Mouse (Mus musculus): ENCODE measurements around the gene Fam172a.

The Fam172a gene

DNA sequence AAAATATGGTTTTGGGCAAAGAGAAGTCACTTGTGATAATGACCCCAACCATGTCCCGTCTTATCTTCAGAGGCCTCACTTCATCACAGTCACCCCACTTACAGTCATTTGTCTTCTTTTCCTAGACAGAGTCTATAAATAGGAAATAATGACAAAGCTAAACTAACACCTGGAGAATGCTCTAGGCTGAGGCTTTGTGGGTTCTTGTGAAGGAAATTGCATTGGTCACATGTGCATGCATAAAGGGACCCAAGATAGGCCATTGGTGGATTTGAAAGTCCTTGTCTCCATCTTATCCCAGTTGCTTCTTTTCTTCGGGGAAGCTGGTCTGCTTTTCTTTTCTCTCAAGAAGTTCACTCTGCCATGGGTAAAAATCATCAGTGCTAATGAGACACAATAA is 400.5 kb downstream of the Fam172a start:
- no peak for DNase-seq (ENCODE audit: low read depth)

DNA sequence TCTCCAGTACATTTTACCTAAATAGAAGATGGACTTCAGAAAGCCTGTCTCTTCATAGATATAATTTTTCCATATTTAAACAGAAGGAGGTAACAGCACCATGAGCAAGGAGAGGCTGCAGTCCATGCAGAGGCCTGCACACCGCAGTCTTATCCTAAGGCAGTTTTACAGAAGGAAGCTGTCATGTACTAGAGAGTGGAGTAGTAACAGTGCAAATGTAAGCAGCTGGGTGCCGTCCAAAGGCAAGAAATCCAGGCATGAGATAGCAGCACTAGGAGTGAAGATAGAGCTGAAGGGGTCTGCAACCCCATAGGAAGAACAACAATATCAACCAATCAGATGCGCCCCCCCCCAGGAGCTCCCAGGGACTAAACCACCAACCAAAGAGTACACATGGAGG is 403.0 kb downstream of the Fam172a start:
- DNase-seq (ENCODE audit: low read depth): no peak

DNA sequence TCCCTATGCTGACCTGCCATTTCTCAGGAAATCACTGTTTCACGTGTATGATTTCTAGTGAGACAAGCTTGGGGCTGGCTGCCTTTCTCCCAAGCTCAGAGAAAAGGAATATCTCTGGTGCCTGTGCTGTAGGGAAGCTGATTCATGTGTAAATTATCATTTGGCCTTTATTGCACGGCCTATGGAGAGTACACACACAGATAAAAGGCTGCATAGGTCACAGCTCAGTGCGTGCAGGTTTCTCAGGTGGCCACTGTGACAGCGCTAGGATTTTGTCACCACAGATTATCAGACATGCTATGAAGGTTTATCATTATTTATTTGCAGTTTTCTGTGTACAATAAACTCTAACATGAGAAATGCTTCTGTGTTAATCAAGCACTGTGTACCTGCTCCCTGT is 408.8 kb downstream of the Fam172a start:
- no peak for DNase-seq (ENCODE audit: low read depth)

DNA sequence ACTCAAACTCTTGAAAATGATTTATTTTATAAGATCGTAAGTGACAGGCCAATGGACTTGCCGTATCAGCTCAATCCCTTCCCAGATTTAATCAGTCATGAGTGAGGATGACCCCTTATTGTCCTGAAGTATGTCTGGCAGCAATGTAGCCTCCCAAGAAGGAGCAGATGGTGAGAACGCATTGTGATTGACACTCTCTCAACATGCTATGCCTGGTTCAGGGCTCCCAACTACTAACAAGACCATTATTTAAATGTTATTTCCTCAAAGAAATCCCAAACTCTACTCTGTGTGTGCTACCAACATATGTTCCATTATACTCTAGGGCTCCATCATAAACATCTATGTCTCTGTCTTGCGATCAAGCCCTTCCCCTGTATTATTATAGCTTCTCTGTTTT is 412.1 kb downstream of the Fam172a start:
- no peak for DNase-seq (ENCODE audit: low read depth)

DNA sequence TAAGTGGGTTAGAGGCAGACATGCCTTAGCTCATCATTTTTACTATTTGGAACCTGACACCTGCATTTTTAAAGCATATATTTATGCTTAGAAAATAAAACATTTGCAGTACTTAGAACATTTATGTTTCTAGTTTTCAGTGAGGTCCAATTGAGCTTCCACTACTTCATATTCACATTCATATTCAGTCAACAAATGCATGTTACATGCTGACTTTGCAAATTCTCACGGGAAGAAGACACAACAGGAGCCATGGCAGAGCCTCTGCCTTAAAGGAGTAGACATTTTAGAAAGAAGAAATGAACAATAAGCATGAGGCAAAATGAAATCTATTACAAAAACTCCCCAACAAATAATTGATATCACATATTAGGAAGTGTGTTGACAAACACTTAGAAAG is 416.9 kb downstream of the Fam172a start:
- DNase-seq (ENCODE audit: low read depth): no peak

DNA sequence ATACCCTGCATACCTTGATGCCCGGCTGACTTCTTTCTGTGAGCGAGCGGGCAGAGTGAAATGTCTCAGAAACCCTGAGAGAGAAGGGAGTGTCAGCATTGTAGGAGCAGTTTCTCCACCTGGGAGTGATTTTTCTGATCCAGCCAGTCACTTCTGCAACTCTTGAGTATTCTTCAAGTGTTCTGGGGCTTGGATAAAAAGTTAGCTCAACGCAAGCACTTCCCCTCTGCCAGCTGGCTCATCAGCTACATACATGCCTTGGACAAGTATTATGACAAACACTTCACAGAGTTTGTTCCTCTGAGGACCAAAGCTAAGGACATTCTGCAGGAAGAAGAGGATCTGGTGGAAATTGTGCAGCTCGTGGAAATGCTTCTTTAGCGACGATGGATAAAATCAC is 420.2 kb downstream of the Fam172a start:
- DNase-seq (ENCODE audit: low read depth): no peak

DNA sequence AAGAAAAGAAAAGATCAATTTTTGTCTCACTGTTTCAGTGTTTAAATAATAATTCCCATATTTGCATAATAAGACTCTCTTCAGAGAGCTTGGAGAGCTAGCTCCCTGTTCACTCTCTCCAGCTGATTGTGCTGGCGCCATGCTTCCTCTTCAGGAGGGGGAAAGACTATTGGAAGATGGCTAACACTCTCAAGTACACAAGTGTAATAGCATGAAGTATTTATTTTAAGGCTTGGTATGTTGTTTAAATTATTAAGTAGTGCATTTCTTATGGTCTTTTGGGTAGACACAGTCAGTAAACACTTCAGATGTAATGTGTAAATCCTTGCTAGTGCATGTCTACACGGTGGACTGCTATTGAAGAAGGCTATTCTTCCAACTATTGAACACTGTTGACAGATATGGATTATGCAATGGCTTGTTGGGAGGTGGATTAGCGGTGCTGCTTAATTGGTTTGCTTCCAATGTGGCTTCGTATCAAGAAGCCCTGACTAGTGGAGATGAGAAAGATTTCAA is 422.1 kb downstream of the Fam172a start:
- DNase-seq (ENCODE audit: low read depth): no peak

DNA sequence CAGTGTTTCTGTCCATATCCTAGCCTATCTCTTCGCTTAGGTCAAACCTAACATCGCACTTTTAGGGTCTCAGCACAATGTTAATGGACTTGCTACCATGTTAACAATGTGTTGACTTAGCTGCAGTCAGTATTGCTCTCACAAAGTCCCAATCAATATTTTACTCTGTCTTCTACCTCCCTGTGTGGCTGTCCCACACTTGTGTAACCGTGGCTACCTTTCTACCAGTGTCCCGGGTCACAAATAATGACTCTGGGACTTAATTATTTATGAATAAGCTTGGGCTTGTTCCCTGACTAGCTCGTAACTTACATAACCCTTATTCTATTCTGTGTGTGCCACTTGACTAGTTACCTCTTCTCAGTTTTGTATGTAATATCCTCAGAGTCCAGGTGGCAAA is 455.6 kb downstream of the Fam172a start:
- no peak for DNase-seq (ENCODE audit: low read depth)

DNA sequence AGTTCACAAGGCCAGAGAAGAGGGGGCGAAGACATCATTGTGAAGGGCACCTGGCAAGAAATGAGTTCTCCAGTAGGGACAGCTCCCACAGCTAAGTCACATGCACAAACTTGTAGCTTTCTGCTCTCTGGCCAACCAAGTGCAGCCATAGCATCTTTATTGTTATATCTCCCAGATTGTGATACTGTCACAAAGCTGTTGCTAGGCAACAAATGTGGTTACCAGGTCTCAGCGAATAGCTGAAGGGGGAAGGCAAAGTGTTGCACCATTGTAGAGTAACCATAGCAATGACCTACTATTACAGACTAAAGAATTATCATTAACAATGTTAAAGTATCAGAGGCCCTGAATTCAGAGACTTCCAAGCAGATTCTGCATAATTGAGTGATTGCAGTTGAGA is 460.3 kb downstream of the Fam172a start:
- no peak for DNase-seq (ENCODE audit: low read depth)

DNA sequence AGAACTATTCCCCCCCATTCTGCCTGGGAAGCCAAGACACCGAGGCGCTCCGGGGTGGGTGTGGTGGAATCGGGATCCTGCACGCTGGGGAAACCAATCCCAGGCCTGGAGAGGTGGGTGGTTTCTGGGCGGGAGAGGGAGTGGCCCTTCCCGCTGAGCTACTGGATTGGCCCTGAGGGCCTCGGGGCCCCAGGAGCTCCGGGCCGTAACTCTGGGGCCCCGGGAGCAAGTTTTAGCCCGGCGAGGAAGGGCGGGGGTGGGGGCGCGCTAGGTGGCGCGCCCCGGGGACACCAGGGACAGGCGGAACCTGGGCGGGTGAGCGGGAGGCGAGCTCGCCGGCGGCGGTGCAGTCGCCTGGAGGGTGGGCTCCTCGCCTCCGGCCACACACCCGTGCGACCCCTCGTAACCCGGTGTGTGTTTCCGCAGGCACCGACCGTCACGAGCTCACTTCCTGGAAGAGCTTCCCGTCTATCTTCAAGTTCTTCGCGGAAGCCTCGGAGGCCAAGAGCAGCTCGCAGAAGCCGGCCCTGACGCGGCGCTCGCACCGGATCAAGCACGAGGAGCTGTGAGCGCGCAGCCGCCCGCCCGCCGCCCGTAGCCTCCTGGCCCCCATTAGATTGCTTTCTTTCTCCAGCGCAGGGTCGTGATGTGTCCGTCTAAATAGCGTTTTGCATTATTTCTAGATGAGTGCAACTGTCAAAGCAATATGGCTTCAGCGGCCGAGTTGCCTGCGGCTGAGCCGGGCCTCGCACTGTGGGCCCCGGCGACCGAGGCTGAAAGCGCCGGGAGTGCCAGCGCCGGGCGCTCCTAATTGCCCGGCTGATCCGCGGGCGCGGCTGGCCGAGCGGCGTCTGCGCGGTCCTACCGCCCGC is 461.5 kb downstream of the Fam172a start:
- peak; percentile 43 for DNase-seq (ENCODE audit: low read depth)

DNA sequence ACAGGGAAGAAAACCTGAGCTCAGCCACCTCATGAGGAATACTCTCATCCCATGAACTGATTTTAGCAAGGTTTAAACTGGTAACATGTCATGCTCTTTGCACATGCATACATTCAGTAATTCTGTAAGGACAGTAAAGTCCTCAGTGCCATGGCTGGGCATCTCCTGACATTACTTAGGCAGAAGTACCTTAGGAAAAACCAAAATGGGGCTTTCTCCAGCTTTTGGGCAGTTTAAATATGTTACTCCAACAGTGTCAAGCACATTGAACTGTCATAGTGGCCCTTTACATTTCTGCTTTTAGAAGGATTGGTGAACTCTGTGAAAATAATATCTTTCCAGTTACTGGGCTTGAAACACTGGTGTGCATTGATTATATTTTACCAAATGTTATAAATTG is 463.1 kb downstream of the Fam172a start:
- no peak for DNase-seq (ENCODE audit: low read depth)

DNA sequence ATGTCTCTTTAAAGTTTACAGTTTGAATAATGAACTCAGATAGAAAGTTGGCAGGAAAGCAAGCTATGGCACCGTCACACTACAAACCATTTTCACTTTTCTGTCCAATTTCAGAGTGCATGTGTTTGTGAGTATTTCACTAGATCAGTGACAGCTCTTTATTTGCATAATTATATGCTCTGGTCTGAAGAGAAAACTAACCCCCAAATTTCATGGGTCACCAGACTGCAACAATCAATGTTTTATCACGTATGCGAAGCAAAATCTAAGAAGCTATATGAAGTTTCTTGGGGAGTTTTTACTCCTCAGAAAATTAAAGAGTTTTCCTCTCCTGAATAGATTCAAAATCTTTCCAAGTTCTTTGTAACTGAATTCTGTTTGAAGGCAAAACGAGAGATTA is 466.3 kb downstream of the Fam172a start:
- no peak for DNase-seq (ENCODE audit: low read depth)

DNA sequence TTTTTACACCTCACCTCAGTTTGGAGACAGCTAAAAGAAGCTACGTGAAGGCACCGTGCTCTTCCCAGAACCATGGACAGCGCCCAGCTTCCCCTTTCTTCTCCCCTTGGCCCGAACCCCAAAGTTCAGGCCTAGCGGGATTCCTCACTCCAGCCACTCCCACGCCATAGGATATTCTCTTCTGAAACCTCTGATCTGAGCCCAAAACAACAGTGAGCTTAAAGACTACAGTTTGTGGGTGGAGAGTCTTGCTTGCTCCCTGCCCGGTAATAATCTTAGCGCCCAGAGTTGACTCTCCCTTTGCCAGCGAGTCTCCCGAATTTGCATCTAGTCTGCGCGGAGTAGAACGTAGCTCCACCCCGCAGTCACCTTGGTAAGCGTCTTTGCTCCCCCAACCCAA is 469.5 kb downstream of the Fam172a start:
- DNase-seq (ENCODE audit: low read depth): no peak

DNA sequence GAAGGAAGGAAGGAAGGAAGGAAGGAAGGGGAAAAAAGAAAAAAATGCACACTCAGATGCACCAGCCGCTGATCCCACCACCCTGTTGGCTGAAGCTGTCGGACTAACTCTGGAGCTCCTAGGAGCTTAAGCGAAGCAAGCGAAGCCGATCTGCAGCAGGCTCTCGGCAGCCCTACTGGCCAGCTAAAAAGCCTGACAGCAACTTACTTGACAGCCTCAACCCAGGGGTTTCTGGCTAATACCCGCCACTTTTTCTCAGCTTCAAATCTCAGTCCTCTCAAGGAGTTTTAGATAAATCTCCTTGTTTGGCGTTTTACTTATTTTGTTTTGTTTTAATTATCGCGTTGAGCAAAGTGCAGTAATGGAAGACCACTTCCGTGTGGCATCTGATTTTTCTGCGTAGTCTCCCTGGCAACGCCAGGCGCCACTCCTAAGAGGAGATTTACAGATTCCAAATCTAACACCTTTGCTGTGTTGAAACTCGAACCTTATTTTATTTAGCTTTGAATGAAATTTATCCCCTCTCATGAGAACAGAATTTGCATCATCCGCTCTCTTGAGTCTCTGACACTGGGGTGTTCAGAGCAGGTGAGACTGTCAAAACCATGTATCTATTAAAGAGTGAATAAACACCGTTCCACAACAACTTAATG is 470.3 kb downstream of the Fam172a start:
- no peak for DNase-seq (ENCODE audit: low read depth)

DNA sequence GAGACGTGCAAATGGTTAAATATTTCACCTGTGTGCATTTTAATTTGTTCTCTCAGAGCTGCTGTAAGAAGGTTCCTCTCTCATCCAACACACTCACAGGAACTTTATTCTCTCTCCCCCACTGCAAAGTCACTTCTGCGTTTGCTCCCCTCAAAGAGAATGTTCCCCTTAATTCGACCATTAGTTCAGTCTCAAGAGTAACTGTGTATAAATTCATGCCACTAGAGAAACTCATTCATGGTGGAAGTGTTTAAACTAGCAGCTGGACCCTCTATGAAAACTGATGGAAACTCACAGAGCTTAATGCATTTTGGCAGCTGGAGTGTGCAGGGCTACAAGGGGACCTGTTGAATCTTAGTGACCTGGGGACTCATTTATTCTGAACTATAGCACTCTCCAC is 471.0 kb downstream of the Fam172a start:
- no peak for DNase-seq (ENCODE audit: low read depth)

DNA sequence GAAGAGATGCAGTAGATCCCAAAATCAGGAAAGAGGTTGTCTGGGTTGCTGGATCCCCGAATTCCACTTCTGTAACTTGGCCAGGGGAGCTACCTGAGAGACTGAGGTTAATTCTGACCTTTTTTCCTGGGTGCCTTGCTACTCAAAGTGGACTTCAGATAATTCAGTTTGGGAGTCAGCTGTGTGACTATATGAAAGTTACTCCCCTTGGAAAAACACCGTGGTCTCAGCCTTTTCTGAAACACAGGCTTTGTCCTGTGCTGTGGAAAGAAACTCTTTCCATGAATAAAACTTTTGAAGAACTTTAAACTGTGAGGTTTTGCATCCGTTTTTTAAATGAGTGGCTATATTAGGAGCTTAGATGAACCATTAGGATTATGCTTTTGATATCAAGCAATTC is 472.4 kb downstream of the Fam172a start:
- DNase-seq (ENCODE audit: low read depth): no peak

DNA sequence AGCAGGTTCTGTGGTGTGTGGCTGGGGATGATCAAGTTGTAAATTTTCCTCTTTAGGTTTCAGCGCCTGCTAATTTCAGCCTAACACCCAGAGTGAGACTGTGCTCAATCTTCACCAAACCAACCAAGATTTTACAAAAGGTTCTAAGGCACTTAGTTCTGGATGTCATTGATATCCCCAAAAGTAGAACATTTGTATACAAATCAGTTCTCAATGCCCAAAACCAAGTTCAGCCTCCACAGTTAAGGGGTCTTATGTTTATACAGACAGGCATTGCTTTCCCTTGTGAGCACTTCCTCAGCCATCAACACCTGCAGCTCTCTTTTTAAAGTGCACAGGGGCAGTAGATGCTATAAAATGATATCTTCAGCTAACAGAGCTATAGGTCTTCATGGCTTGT is 473.1 kb downstream of the Fam172a start:
- no peak for DNase-seq (ENCODE audit: low read depth)

DNA sequence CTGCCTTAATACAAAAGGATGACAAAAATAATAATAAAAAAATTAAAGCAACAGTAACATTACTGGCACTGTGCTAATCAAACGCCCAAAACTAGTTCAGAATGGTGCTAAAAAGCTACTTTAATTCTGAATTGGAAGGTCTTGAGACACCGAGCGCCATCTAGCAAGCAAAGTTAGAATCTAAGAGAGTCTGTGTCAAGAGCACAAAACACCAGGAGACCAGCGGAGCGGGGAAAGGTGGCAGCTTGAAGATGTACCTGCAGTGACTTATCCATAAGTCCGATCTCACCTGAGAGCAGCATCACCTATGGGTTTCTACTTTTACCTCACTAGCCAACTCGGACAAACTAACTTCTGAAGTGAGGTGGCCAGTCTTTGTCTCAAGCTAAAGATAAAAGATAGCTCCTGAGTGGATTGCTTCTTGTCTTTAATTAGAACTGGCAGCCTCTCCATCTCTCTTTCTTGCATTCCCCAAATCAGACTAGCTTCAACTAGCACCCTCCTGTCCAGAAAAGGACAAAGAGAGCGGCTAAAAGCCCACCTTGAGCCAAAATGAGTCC is 474.1 kb downstream of the Fam172a start:
- no peak for DNase-seq (ENCODE audit: low read depth)

DNA sequence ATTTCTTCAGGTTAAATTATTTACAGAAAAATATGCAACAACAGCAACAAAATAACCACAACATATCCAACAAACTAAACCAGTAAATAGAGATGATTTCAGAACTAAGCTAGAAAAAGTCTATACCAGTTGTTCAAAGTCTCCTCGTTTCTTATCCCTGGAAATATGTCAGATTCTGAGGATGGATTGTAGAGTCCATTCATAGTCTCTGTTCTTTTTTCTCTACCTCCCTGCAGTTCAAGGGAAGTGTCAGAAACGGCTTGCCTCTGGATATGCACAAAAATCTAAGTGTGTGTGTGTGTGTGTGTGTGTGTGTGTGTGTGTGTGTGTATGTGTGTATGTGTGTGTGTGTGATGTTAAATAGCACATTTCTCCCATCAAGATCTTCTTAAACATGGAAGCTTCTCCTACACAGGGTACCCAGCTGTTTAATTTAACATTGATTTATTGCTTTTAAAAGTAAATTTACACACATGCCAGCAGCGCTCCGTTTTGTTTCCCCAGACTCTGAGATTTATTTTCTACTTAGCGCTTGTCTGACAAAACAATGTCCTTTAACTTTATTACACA is 475.6 kb downstream of the Fam172a start:
- no peak for DNase-seq (ENCODE audit: low read depth)

DNA sequence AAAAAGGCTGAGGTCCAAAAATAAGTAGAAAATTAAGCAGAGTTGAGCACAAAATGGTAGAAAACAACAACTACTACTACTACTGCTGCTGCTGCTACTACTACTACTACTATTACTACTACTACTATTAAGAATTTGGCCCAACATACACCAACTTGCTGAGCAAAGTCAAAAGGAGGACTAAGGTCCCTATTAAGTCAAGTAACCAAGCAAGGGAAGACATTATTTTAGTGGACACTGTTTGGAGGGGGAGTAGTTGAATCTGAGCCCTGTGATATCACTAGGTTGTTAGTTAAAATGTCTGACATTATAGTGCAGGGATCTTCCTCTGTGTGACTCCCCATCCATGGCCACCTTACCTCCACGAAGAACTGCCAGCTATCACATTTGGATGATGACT is 476.2 kb downstream of the Fam172a start:
- DNase-seq (ENCODE audit: low read depth): no peak

DNA sequence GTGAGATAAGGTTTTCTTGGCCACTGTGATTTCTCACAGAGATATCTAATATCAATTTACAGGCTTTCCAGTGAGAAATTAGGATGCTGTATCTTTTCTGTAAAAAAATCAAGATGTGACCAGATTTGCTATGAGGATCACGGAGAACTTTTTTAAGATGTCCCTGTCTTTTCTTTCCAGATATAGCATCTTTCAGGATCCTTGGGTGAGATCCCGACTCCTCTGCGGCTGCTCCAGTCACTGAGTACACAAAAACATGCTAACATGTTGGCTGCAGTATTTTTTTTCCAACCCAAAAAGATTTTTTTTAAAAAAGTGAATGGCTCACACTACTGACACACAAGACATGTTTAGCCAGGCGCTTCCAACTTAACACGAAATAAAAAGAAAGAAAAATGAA is 476.9 kb downstream of the Fam172a start:
- no peak for DNase-seq (ENCODE audit: low read depth)

DNA sequence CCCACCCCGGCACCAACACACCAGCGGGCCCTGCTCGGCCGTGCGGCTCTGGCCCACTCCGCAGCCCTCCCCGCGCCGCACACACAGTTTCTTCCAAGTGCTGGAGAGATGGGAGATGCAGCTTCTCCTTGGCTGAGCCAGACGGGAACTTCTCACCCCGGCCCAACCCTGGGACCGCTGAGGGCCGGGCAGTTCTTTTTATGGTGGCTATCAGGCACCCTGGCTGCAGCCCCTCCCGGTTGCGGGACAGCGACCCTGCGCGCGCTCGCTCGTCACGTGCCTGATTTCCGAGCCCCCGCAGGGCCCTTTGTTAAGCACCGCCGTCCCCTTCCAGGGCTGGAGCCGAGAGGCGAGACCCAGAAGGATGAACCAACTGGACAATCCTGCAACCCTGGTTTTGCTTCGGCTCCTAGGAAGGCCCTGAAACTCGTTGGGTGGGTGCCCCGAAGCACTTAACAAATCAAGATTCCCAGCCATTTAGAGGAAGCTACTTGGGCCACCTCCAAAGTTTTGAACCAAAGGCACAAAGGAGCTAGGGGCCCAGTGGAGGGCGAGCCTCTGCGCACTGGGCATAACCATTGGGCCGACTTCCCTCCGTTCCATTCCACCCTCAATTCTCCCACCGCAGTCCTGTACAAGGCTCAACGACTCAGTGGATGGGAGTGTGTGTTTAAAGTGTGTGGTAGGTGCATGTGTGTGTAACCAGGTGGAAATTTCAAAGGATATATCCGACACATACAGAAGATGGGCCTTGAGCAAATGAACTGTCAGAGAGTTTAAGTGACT is 477.7 kb downstream of the Fam172a start:
- DNase-seq (ENCODE audit: low read depth): no peak
